Mouse (Mus musculus) brain, embryonic 14.5 days (tissue): Measurements from ENCODE around the gene Pgap3.

Experiments used
- CTCF ChIP-seq: fragments of 200-500 bp; IDR thresholded peaks from 2 replicates; pipeline ENCODE4 v1.5.1; 2012; ENCODE audit warnings: inconsistent platforms, mild to moderate bottlenecking, moderate library complexity, borderline replicate concordance; ENCODE audit not compliant: insufficient read depth, insufficient read length; ENCODE audit errors: extremely low read depth
- POLR2A ChIP-seq: fragments of 200-500 bp; IDR thresholded peaks from 2 replicates; pipeline ENCODE4 v1.6.1; 2012; ENCODE audit warnings: mild to moderate bottlenecking, inconsistent platforms, borderline replicate concordance; ENCODE audit not compliant: poor library complexity, insufficient read depth, insufficient read length, severe bottlenecking; ENCODE audit errors: extremely low read depth

DNA sequence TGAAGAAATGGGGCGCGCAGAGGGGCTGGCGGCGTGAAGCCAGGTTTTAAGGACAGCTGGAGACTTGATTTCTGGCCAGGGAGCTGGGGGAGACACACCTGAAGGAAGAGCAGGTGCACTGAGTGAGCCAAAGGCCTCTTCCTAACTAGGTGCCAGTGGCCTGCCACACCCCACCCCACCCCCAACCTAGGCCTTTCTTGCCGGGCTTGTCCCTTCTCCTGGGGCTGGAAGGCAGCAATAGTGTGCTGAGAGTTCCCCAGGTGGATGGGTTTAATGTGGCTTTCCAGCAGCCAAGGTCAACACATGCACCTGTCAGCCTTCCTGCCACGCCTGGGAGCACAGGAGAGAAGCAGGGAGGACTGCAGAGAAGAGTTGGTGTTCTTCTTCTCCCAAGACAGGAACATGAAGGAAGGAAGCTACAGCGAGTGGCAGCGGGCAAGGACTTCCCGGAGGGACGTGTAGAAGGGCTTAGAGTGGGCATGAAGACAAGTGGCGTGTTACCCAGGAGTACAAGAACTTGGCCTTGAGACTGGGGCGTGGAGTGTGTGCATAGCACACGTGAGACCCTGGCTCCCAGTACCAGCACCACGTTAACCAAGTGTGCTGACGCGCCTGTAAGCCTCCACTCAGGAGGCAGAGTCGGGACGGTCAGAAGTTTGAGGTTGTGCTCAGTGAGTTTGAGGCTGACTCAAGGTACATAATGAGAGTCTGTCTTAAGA is 47.9 kb downstream of the Pgap3 start:
- TF ChIP-seq CTCF, result no peak
- TF ChIP-seq POLR2A, result no peak
